Mouse (Mus musculus): ENCODE data around the gene Tbc1d10c. TPM values are rescaled to one million over a fixed set of nuclear protein-coding genes. Genes with fewer than 3 reads are reported as not detected.

Gene Tbc1d10c
- polyA plus RNA-seq, 1 experiment, result 0.98 TPM

DNA sequence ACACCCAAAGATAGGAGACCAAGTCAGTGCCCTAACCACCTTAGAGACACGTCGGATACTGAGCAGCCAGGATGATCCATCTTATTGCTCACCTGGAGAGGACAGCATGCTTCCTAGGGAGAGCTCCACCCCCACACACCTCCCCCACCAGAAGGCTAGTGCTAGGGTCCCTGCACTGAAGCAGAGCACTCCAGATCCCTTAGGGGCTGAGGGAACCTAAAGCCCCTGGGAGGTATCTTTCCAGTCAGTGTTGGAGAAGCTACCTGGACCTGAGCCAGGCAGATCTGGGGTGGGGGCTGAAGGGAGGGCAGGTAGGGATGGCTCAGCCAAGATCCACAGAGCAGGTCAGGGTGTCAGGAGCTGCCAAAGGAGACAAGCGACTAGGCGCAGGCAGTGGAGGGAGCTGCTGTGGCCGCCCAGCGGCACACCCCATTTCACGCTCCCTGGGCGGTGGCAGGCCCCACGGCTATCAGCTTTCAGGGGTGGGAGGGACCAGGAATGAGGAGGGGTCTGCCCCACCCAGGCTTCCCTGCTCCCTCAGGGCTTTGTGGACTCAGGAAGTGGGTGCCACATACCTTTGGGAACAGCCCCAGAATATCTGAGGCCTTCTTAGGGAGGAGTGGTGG, 38.5 kb upstream of the Tbc1d10c start:
- no peak overlapping the region for H3K27ac ChIP-seq (ENCODE audit: control insufficient read depth, insufficient read depth, low read depth, low read length)
- H3K4me1 ChIP-seq (ENCODE audit: control insufficient read depth, insufficient read depth, low read length), result peaks cover 12% of the 10 kb centered on the region
- no peak overlapping the region for H3K4me3 ChIP-seq (ENCODE audit: control insufficient read depth, low read depth, low read length)
- H3K27me3 ChIP-seq (ENCODE audit: control insufficient read depth, insufficient read depth, low read length), result no peaks in the 10 kb centered on the region
- H3K36me3 ChIP-seq (ENCODE audit: control insufficient read depth, insufficient read depth, low read length), result no peaks in the 10 kb centered on the region; the same call in 1 of the 2 replicates
- TF ChIP-seq POLR2A (IDR thresholded peaks at IDR 0.05; ENCODE audit: control insufficient read depth, low read depth, low read length) (no peak), CTCF (IDR thresholded peaks at IDR 0.05; ENCODE audit: control insufficient read depth, insufficient read depth, insufficient replicate concordance, low read depth, low read length) (no peak)

DNA sequence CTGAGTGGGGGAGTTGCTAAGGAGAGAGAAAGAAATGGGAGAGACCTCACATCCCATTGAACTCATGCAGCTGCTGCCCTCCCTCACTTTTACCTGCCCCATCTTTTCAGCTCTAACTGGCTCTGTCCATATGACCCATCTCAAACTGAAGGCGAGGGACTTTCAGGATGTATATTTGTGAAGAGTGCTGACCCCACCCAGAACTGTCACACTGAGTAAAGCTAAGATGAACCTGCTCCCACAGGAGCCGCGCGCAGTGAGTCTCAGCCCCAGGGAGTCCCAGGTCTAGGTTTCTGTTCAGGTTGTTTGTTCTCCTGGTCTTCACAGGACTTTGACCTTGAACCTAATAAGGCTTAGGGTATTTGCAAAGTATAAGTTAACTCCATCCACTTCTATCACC, 37.8 kb upstream of the Tbc1d10c start:
- no peaks in the 10 kb centered on the region for H3K27me3 ChIP-seq (ENCODE audit: control insufficient read depth, insufficient read depth, low read length)
- no peak overlapping the region for H3K4me3 ChIP-seq (ENCODE audit: control insufficient read depth, low read depth, low read length)
- peaks cover 12% of the 10 kb centered on the region for H3K4me1 ChIP-seq (ENCODE audit: control insufficient read depth, insufficient read depth, low read length)
- no peaks in the 10 kb centered on the region; the same call in 1 of the 2 replicates for H3K36me3 ChIP-seq (ENCODE audit: control insufficient read depth, insufficient read depth, low read length)
- TF ChIP-seq CTCF (IDR thresholded peaks at IDR 0.05; ENCODE audit: control insufficient read depth, insufficient read depth, insufficient replicate concordance, low read depth, low read length), result no peak
- no peak for TF ChIP-seq POLR2A (IDR thresholded peaks at IDR 0.05; ENCODE audit: control insufficient read depth, low read depth, low read length)
- no peak overlapping the region for H3K27ac ChIP-seq (ENCODE audit: control insufficient read depth, insufficient read depth, low read depth, low read length)

GRCm38 (mm10) chr19:4227894-4228678, 37.0 kb upstream of the Tbc1d10c start:
- Histone ChIP-seq H3K27me3 (ENCODE audit: control insufficient read depth, insufficient read depth, low read length) (no peaks in the 10 kb centered on the region), H3K36me3 (ENCODE audit: control insufficient read depth, insufficient read depth, low read length) (no peaks in the 10 kb centered on the region; the same call in 1 of the 2 replicates), H3K27ac (ENCODE audit: control insufficient read depth, insufficient read depth, low read depth, low read length) (no peak overlapping the region), H3K4me3 (ENCODE audit: control insufficient read depth, low read depth, low read length) (no peak overlapping the region), H3K4me1 (ENCODE audit: control insufficient read depth, insufficient read depth, low read length) (peaks cover 10% of the 10 kb centered on the region)
- TF ChIP-seq POLR2A (IDR thresholded peaks at IDR 0.05; ENCODE audit: control insufficient read depth, low read depth, low read length), result no peak
- TF ChIP-seq CTCF (IDR thresholded peaks at IDR 0.05; ENCODE audit: control insufficient read depth, insufficient read depth, insufficient replicate concordance, low read depth, low read length), result peak; percentile 51; the same call in 1 of the 2 replicates

GRCm38 (mm10) chr19:4227446-4227845, 36.4 kb upstream of the Tbc1d10c start:
- Histone ChIP-seq H3K4me3 (ENCODE audit: control insufficient read depth, low read depth, low read length) (no peak overlapping the region), H3K27ac (ENCODE audit: control insufficient read depth, insufficient read depth, low read depth, low read length) (no peak overlapping the region), H3K36me3 (ENCODE audit: control insufficient read depth, insufficient read depth, low read length) (no peaks in the 10 kb centered on the region; the same call in 1 of the 2 replicates), H3K27me3 (ENCODE audit: control insufficient read depth, insufficient read depth, low read length) (no peaks in the 10 kb centered on the region), H3K4me1 (ENCODE audit: control insufficient read depth, insufficient read depth, low read length) (peaks cover 9% of the 10 kb centered on the region)
- TF ChIP-seq CTCF (IDR thresholded peaks at IDR 0.05; ENCODE audit: control insufficient read depth, insufficient read depth, insufficient replicate concordance, low read depth, low read length) (no peak), POLR2A (IDR thresholded peaks at IDR 0.05; ENCODE audit: control insufficient read depth, low read depth, low read length) (no peak)

DNA sequence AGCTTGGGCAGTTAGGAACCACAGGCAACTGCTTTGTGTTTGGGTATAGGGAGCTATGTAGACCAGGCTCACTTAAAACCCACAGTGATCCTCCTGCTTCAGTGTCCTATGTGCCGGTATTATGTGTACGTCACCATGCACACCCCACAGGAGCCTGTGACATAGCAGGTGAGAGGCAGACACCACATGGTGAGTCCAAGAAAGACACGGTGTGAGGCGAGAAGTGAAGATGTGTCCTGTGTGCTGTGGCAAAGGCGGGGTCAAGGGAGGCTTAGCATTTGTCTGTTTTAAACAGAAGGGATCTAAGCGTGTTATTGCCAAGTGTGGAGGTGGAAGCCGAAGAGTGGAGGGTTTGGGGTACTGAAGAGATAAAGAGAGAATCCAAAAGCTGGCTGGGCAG, 35.7 kb upstream of the Tbc1d10c start:
- Histone ChIP-seq H3K4me1 (ENCODE audit: control insufficient read depth, insufficient read depth, low read length) (peaks cover 7% of the 10 kb centered on the region), H3K27ac (ENCODE audit: control insufficient read depth, insufficient read depth, low read depth, low read length) (no peak overlapping the region), H3K27me3 (ENCODE audit: control insufficient read depth, insufficient read depth, low read length) (no peaks in the 10 kb centered on the region), H3K4me3 (ENCODE audit: control insufficient read depth, low read depth, low read length) (no peak overlapping the region), H3K36me3 (ENCODE audit: control insufficient read depth, insufficient read depth, low read length) (no peaks in the 10 kb centered on the region; the same call in 1 of the 2 replicates)
- TF ChIP-seq CTCF (IDR thresholded peaks at IDR 0.05; ENCODE audit: control insufficient read depth, insufficient read depth, insufficient replicate concordance, low read depth, low read length) (no peak), POLR2A (IDR thresholded peaks at IDR 0.05; ENCODE audit: control insufficient read depth, low read depth, low read length) (no peak)

GRCm38 (mm10) chr19:4222165-4222564, 31.1 kb upstream of the Tbc1d10c start:
- no peak overlapping the region for H3K27ac ChIP-seq (ENCODE audit: control insufficient read depth, insufficient read depth, low read depth, low read length)
- no peaks in the 10 kb centered on the region; the same call in 1 of the 2 replicates for H3K36me3 ChIP-seq (ENCODE audit: control insufficient read depth, insufficient read depth, low read length)
- no peak overlapping the region for H3K4me3 ChIP-seq (ENCODE audit: control insufficient read depth, low read depth, low read length)
- no peaks in the 10 kb centered on the region for H3K27me3 ChIP-seq (ENCODE audit: control insufficient read depth, insufficient read depth, low read length)
- no peaks in the 10 kb centered on the region for H3K4me1 ChIP-seq (ENCODE audit: control insufficient read depth, insufficient read depth, low read length)
- TF ChIP-seq POLR2A (IDR thresholded peaks at IDR 0.05; ENCODE audit: control insufficient read depth, low read depth, low read length) (no peak), CTCF (IDR thresholded peaks at IDR 0.05; ENCODE audit: control insufficient read depth, insufficient read depth, insufficient replicate concordance, low read depth, low read length) (no peak)

DNA sequence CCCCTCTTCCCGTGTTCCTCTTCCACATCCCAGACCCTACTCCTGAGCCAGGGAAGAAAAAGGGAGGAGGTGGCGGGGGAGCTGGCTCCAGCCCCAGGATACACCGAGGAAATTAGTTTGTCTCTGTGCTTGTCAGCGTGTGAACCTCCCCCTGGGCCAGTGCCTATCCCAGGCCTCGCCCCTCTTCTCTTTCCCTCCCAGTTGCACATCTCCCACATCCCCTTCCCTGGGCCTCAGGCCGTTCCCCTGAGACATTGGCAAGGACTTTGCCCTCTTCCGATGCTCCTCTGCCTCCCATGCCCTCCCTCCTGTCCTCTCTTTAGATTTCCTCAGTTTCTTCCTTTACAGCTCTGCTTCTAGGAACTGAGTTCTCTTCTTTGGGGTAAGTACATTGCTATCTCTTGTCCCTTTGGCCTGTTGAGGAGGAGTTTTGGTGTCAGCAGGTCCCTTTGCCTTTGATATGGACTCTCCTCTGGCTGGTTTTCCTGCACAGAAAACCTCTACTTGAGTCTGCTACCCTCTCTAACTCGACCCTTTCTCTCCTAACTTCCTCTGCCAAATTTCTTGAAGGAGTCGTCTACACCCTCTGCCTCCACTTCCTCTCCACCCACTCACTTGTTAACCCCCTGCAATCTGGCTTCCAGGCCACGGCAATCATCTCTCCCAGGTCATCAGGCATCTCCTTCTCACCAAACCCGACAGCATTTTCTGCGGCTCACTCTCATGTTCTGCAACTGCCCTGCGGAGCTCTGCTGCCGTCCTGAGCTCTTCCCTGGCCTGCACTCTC, 30.1 kb upstream of the Tbc1d10c start:
- Histone ChIP-seq H3K36me3 (ENCODE audit: control insufficient read depth, insufficient read depth, low read length) (no peaks in the 10 kb centered on the region), H3K27me3 (ENCODE audit: control insufficient read depth, insufficient read depth, low read length) (no peaks in the 10 kb centered on the region), H3K4me1 (ENCODE audit: control insufficient read depth, insufficient read depth, low read length) (peaks cover under 1% of the 10 kb centered on the region)

More for the DNA sequence above, 30.1 kb upstream of the Tbc1d10c start:
- TF ChIP-seq CTCF (IDR thresholded peaks at IDR 0.05; ENCODE audit: control insufficient read depth, insufficient read depth, insufficient replicate concordance, low read depth, low read length) (no peak), POLR2A (IDR thresholded peaks at IDR 0.05; ENCODE audit: control insufficient read depth, low read depth, low read length) (no peak)
- Histone ChIP-seq H3K4me3 (ENCODE audit: control insufficient read depth, low read depth, low read length) (no peak overlapping the region), H3K27ac (ENCODE audit: control insufficient read depth, insufficient read depth, low read depth, low read length) (no peak overlapping the region)
